Mouse (Mus musculus) granulocyte monocyte progenitor cell, adult 5-6 weeks (primary cell): ENCODE results near the gene Tnfrsf25. TPM values are rescaled to one million over a fixed set of nuclear protein-coding genes. Genes with fewer than 3 reads are reported as not detected.

Experiments used
- ATAC-seq: replicated peaks from 2 replicates; pipeline ENCODE4 v1.8.0; 2016; ENCODE audit warnings: mild to moderate bottlenecking, moderate TSS enrichment, inconsistent platforms; ENCODE audit not compliant: poor library complexity, severe bottlenecking
- total RNA-seq, 2 experiments: library from RNA; stranded (forward) in 1 of 2; stranded (reverse) in 1 of 2; fragments of 200-712, 200-1000 nt in 1 of 2; fragments of >200 nt in 1 of 2; fragmentation: Nextera tagmentation in 1 of 2; gene quantifications; 2 replicates each; pipeline ENCODE4 v1.2.3; 2014 to 2017

The Tnfrsf25 gene
- total RNA-seq, 2 experiments from 2014 or later: not detected

- peak; percentile 80 for ATAC-seq
Measured at GRCm38 (mm10) chr4:152165036-152165931, 49.5 kb downstream of the Tnfrsf25 start.

- ATAC-seq: no peak
Measured at GRCm38 (mm10) chr4:152168052-152168451, 52.3 kb downstream of the Tnfrsf25 start.

- ATAC-seq: no peak
Measured at GRCm38 (mm10) chr4:152169103-152169502, 53.4 kb downstream of the Tnfrsf25 start.

Other genes starting within 250 kb of the Tnfrsf25 start
- gene Dnajc11, start 182.2 kb upstream of the Tnfrsf25 start, total RNA-seq (2014; fragmentation: Nextera tagmentation): 73.5 and 77.5 TPM in 2 replicates
- 57.8 and 71.2 TPM in 2 replicates for gene Dnajc11, start 182.2 kb upstream of the Tnfrsf25 start, total RNA-seq (2017)
- gene Thap3, start 126.9 kb upstream of the Tnfrsf25 start, total RNA-seq (2014; fragmentation: Nextera tagmentation): 10.4 and 14.0 TPM in 2 replicates
- gene Thap3, start 126.9 kb upstream of the Tnfrsf25 start, total RNA-seq (2017): 4.9 and 10.8 TPM in 2 replicates
- gene Phf13, start 119.7 kb upstream of the Tnfrsf25 start, total RNA-seq (2014; fragmentation: Nextera tagmentation): 1.4 and 5.7 TPM in 2 replicates
- 2.1 and 2.4 TPM in 2 replicates for gene Phf13, start 119.7 kb upstream of the Tnfrsf25 start, total RNA-seq (2017)
- gene Klhl21, start 107.1 kb upstream of the Tnfrsf25 start, total RNA-seq (2014; fragmentation: Nextera tagmentation): 9.8 and 11.6 TPM in 2 replicates
- 4.3 and 6.3 TPM in 2 replicates for gene Klhl21, start 107.1 kb upstream of the Tnfrsf25 start, total RNA-seq (2017)
- gene Zbtb48, start 88.3 kb upstream of the Tnfrsf25 start, total RNA-seq (2014; fragmentation: Nextera tagmentation): 9.2 and 15.7 TPM in 2 replicates
- gene Zbtb48, start 88.3 kb upstream of the Tnfrsf25 start, total RNA-seq (2017): 5.2 and 10.3 TPM in 2 replicates
- 1.6 and 3.2 TPM in 2 replicates for gene Tas1r1, start 77.4 kb upstream of the Tnfrsf25 start, total RNA-seq (2014; fragmentation: Nextera tagmentation)
- gene Tas1r1, start 77.4 kb upstream of the Tnfrsf25 start, total RNA-seq (2017): 1.0 and 2.6 TPM in 2 replicates
- gene Nol9, start 76.6 kb upstream of the Tnfrsf25 start, total RNA-seq (2014; fragmentation: Nextera tagmentation): 33.7 and 36.5 TPM in 2 replicates
- 30.7 and 40.0 TPM in 2 replicates for gene Nol9, start 76.6 kb upstream of the Tnfrsf25 start, total RNA-seq (2017)
- gene Plekhg5, start 43.4 kb upstream of the Tnfrsf25 start, total RNA-seq (2014; fragmentation: Nextera tagmentation): 0.34 and 7.6 TPM in 2 replicates
- gene Plekhg5, start 43.4 kb upstream of the Tnfrsf25 start, total RNA-seq (2017): 1.8 and 2.2 TPM in 2 replicates
- gene Espn, start 36.4 kb downstream of the Tnfrsf25 start, total RNA-seq (2014; fragmentation: Nextera tagmentation): 1.8 TPM in 1 of 2 replicates, not detected in the other
- gene Espn, start 36.4 kb downstream of the Tnfrsf25 start, total RNA-seq (2017): 0.43 TPM in 1 of 2 replicates, not detected in the other
- not detected in 2 replicates for gene Hes2, start 42.9 kb downstream of the Tnfrsf25 start, total RNA-seq (2014; fragmentation: Nextera tagmentation)
- gene Hes2, start 42.9 kb downstream of the Tnfrsf25 start, total RNA-seq (2017): not detected in 2 replicates
- 124 and 134 TPM in 2 replicates for gene Acot7, start 62.2 kb downstream of the Tnfrsf25 start, total RNA-seq (2014; fragmentation: Nextera tagmentation)
- gene Acot7, start 62.2 kb downstream of the Tnfrsf25 start, total RNA-seq (2017): 79.4 and 89.5 TPM in 2 replicates
- not detected in 2 replicates for gene Gpr153, start 158.3 kb downstream of the Tnfrsf25 start, total RNA-seq (2014; fragmentation: Nextera tagmentation)
- gene Gpr153, start 158.3 kb downstream of the Tnfrsf25 start, total RNA-seq (2017): not detected in 2 replicates
- not detected in 2 replicates for gene Hes3, start 175.7 kb downstream of the Tnfrsf25 start, total RNA-seq (2014; fragmentation: Nextera tagmentation)
- not detected in 2 replicates for gene Hes3, start 175.7 kb downstream of the Tnfrsf25 start, total RNA-seq (2017)
- 14.3 and 17.9 TPM in 2 replicates for gene Icmt, start 181.3 kb downstream of the Tnfrsf25 start, total RNA-seq (2014; fragmentation: Nextera tagmentation)
- 13.0 and 13.9 TPM in 2 replicates for gene Icmt, start 181.3 kb downstream of the Tnfrsf25 start, total RNA-seq (2017)
- gene Rnf207, start 203.1 kb downstream of the Tnfrsf25 start, total RNA-seq (2014; fragmentation: Nextera tagmentation): not detected in 2 replicates
- not detected in 2 replicates for gene Rnf207, start 203.1 kb downstream of the Tnfrsf25 start, total RNA-seq (2017)
- 1,942 and 1,984 TPM in 2 replicates for gene Rpl22, start 209.8 kb downstream of the Tnfrsf25 start, total RNA-seq (2014; fragmentation: Nextera tagmentation)
- 2,435 and 2,975 TPM in 2 replicates for gene Rpl22, start 209.8 kb downstream of the Tnfrsf25 start, total RNA-seq (2017)
- gene Chd5, start 222.7 kb downstream of the Tnfrsf25 start, total RNA-seq (2014; fragmentation: Nextera tagmentation): not detected in 2 replicates
- 0.04 TPM in 1 of 2 replicates, not detected in the other for gene Chd5, start 222.7 kb downstream of the Tnfrsf25 start, total RNA-seq (2017)